Mouse (Mus musculus) G1E (cell line): ENCODE results near the gene Magt1. TPM values are rescaled to one million over a fixed set of nuclear protein-coding genes. Genes with fewer than 3 reads are reported as not detected.
"Not testable (repeated sequence)": the region's sequence is repeated elsewhere in the genome, so short reads cannot be mapped to it uniquely, and the experiment has no call there.

Source experiments
- ATAC-seq: 2 replicates; pipeline ENCODE4 v1.8.0; 2016; ENCODE audit warnings: mild to moderate bottlenecking; ENCODE audit not compliant: insufficient number of reproducible peaks, poor library complexity, low FRiP score, severe bottlenecking; ENCODE audit errors: extremely low read depth
- DNase-seq: peaks from one replicate; pipeline ENCODE4 v3.0.0; 2012; ENCODE audit warnings: low spot score
- H3K27me3 ChIP-seq: 2 replicates; pipeline ENCODE4 v1.6.1; 2012; ENCODE audit warnings: mild to moderate bottlenecking, low read length, inconsistent platforms; ENCODE audit not compliant: insufficient read depth
- H3K36me3 ChIP-seq: replicated peaks from 2 replicates; pipeline ENCODE3; 2012; ENCODE audit warnings: mild to moderate bottlenecking, inconsistent platforms
- H3K4me1 ChIP-seq: 2 replicates; pipeline ENCODE4 v1.6.1; 2012; ENCODE audit warnings: low read depth, low read length, inconsistent platforms, mixed read lengths; ENCODE audit not compliant: insufficient read depth
- H3K4me3 ChIP-seq: 2 replicates; pipeline ENCODE4 v1.5.1; 2012; ENCODE audit warnings: low read depth, mild to moderate bottlenecking, inconsistent platforms, low read length, moderate library complexity, mixed read lengths
- H3K9me3 ChIP-seq: replicated peaks from 2 replicates; pipeline ENCODE4 v1.6.1; 2012; ENCODE audit warnings: inconsistent platforms
- CTCF ChIP-seq: IDR thresholded peaks from 2 replicates; pipeline ENCODE4 v1.5.1; 2012; ENCODE audit warnings: low read depth, low read length, inconsistent platforms, mixed read lengths
- GATA1 ChIP-seq: IDR thresholded peaks from 2 replicates; pipeline ENCODE4 v1.6.1; 2012; ENCODE audit warnings: borderline replicate concordance, low read length, inconsistent platforms, mixed read lengths
- GATA2 ChIP-seq: IDR thresholded peaks from 2 replicates; pipeline ENCODE4 v1.6.1; 2012; ENCODE audit warnings: low read depth, low read length, inconsistent platforms, borderline replicate concordance
- POLR2AphosphoS5 ChIP-seq: IDR thresholded peaks from 2 replicates; pipeline ENCODE4 v1.6.1; 2012; ENCODE audit warnings: low read depth, low read length, inconsistent platforms; ENCODE audit not compliant: insufficient replicate concordance
- TAL1 ChIP-seq: conservative IDR thresholded peaks from 2 replicates; pipeline ENCODE4 v1.6.1; 2012; ENCODE audit warnings: low read depth, low read length, inconsistent platforms, mixed read lengths
- polyA plus RNA-seq: library from polyadenylated mRNA; stranded (reverse); fragments of >175 nt; gene quantifications from 2 replicates; pipeline ENCODE4 v1.2.3, GENCODE M21; 2012
- total RNA-seq, 2 experiments: library from RNA; stranded (forward) in 1 of 2; stranded (reverse) in 1 of 2; fragments of 200-1000 nt in 1 of 2; fragments of >200 nt in 1 of 2; fragmentation: Nextera tagmentation in 1 of 2; gene quantifications; 2 replicates each; pipeline ENCODE4 v1.2.3; 2014 to 2017

Gene Magt1
- total and polyA plus RNA-seq, 3 experiments, result 3.4 to 75.9 (median 53.4) TPM

GRCm38 (mm10) chrX:105929478-105930038, 82.1 kb downstream of the Magt1 start:
- no peak for ATAC-seq
- no peak for TF ChIP-seq GATA2
- no peak for TF ChIP-seq GATA1
- TF ChIP-seq TAL1, result no peak
- no peak for TF ChIP-seq CTCF
- no peak for TF ChIP-seq POLR2AphosphoS5
- Histone ChIP-seq H3K4me3 (peak overlapping the region; percentile 77), H3K4me1 (peaks cover 22% of the 10 kb centered on the region), H3K36me3 (peaks cover 17% of the 10 kb centered on the region), H3K9me3 (no peaks in the 10 kb centered on the region), H3K27me3 (no peaks in the 10 kb centered on the region)
- no peak for DNase-seq

- peak within 1 kb of the TSS; percentile 77 for H3K4me3 ChIP-seq
- TF ChIP-seq TAL1, result no peak
- no peak for TF ChIP-seq GATA2
- no peaks in the 10 kb centered on the region for H3K27me3 ChIP-seq
- peaks cover 22% of the 10 kb centered on the region for H3K4me1 ChIP-seq
- H3K36me3 ChIP-seq, result peaks cover 21% of the 10 kb centered on the region
- ATAC-seq (peak; percentile 96), DNase-seq (peak; percentile 67)
- H3K9me3 ChIP-seq, result no peaks in the 10 kb centered on the region
These were observed 82.7 kb downstream of the Magt1 start, which contains the start of gene Atrx for GRCm38 (mm10) chrX:105928861-105929477. Gene Atrx (minus strand): TSS chrX:105929403.

- Histone ChIP-seq H3K36me3 (peaks cover 25% of the 10 kb centered on the region), H3K27me3 (no peaks in the 10 kb centered on the region), H3K9me3 (no peaks in the 10 kb centered on the region), H3K4me1 (peaks cover 22% of the 10 kb centered on the region), H3K4me3 (peak overlapping the region; percentile 77)
- peak; percentile 14 for DNase-seq
- TF ChIP-seq GATA1, result no peak
- TF ChIP-seq GATA2, result no peak
- no peak for TF ChIP-seq CTCF
- no peak for TF ChIP-seq POLR2AphosphoS5
- TF ChIP-seq TAL1, result no peak
- no peak for ATAC-seq
These were observed 83.5 kb downstream of the Magt1 start for GRCm38 (mm10) chrX:105927941-105928860.

GRCm38 (mm10) chrX:105926121-105926735, 85.5 kb downstream of the Magt1 start:
- H3K4me3 ChIP-seq, result no peak overlapping the region
- DNase-seq (no peak), ATAC-seq (no peak)

GRCm38 (mm10) chrX:105924326-105925070, 87.2 kb downstream of the Magt1 start:
- TF ChIP-seq GATA2 (no peak), GATA1 (no peak), TAL1 (no peak)
- no peaks in the 10 kb centered on the region for H3K9me3 ChIP-seq
- H3K36me3 ChIP-seq, result peaks cover 26% of the 10 kb centered on the region
- no peaks in the 10 kb centered on the region for H3K27me3 ChIP-seq
- no peak overlapping the region for H3K4me3 ChIP-seq
- peaks cover 17% of the 10 kb centered on the region for H3K4me1 ChIP-seq
- DNase-seq (no peak), ATAC-seq (no peak)

More at GRCm38 (mm10) chrX:105926121-105926735, 85.5 kb downstream of the Magt1 start:
- Histone ChIP-seq H3K36me3 (peaks cover 25% of the 10 kb centered on the region), H3K4me1 (peaks cover 19% of the 10 kb centered on the region), H3K27me3 (no peaks in the 10 kb centered on the region), H3K9me3 (no peaks in the 10 kb centered on the region)
- TF ChIP-seq TAL1 (no peak), POLR2AphosphoS5 (no peak), GATA1 (no peak), CTCF (no peak), GATA2 (no peak)

GRCm38 (mm10) chrX:105923896-105924295, 87.8 kb downstream of the Magt1 start:
- H3K36me3 ChIP-seq, result peaks cover 32% of the 10 kb centered on the region
- H3K4me3 ChIP-seq, result no peak overlapping the region
- no peaks in the 10 kb centered on the region for H3K9me3 ChIP-seq
- TF ChIP-seq GATA2 (no peak), GATA1 (no peak), POLR2AphosphoS5 (no peak), TAL1 (no peak), CTCF (no peak)
- ATAC-seq (no peak), DNase-seq (no peak)
- H3K4me1 ChIP-seq, result peaks cover 14% of the 10 kb centered on the region
- H3K27me3 ChIP-seq, result no peaks in the 10 kb centered on the region

GRCm38 (mm10) chrX:105922986-105923385, 88.7 kb downstream of the Magt1 start:
- not testable (repeated sequence) for H3K27me3 ChIP-seq, DNase-seq, H3K4me3 ChIP-seq, ATAC-seq, H3K9me3 ChIP-seq
- Histone ChIP-seq H3K36me3 (peaks cover 32% of the 10 kb centered on the region), H3K4me1 (peaks cover 14% of the 10 kb centered on the region)
